Mouse (Mus musculus) testis, adult 2 months (tissue): Measurements from ENCODE around the gene Tpk1. TPM values are rescaled to one million over a fixed set of nuclear protein-coding genes. Genes with fewer than 3 reads are reported as not detected.

Experiments used
- H3K27ac ChIP-seq: fragments of 200-500 bp; 2 replicates; pipeline ENCODE4 v1.5.1; 2012; ENCODE audit warnings: low read depth, low read length; ENCODE audit not compliant: control insufficient read depth, insufficient read depth
- H3K27me3 ChIP-seq: fragments of 200-500 bp; 2 replicates; pipeline ENCODE4 v1.6.1; 2012; ENCODE audit warnings: mild to moderate bottlenecking, low read length, moderate library complexity; ENCODE audit not compliant: control insufficient read depth, insufficient read depth
- H3K36me3 ChIP-seq: fragments of 200-500 bp; 2 replicates; pipeline ENCODE4 v1.6.1; 2012; ENCODE audit warnings: mild to moderate bottlenecking, low read length; ENCODE audit not compliant: control insufficient read depth, insufficient read depth
- H3K4me1 ChIP-seq: fragments of 200-500 bp; 2 replicates; pipeline ENCODE4 v1.6.1; 2012; ENCODE audit warnings: low read length; ENCODE audit not compliant: control insufficient read depth, insufficient read depth
- H3K4me3 ChIP-seq: fragments of 200-500 bp; 2 replicates; pipeline ENCODE4 v1.5.1; 2012; ENCODE audit warnings: low read depth, mild to moderate bottlenecking, low read length, moderate library complexity, mixed read lengths; ENCODE audit not compliant: control insufficient read depth
- CTCF ChIP-seq: fragments of 200-500 bp; IDR thresholded peaks from 2 replicates; pipeline ENCODE4 v1.5.1; 2012; ENCODE audit warnings: low read depth, mild to moderate bottlenecking, inconsistent platforms, low read length, moderate library complexity; ENCODE audit not compliant: control insufficient read depth, insufficient read depth, insufficient replicate concordance
- POLR2A ChIP-seq: fragments of 200-500 bp; IDR thresholded peaks from 2 replicates; pipeline ENCODE4 v1.6.1; 2012; ENCODE audit warnings: low read depth, mild to moderate bottlenecking, inconsistent platforms, low read length, moderate library complexity; ENCODE audit not compliant: control insufficient read depth
- polyA plus RNA-seq: library from polyadenylated mRNA; depleted of rRNA; stranded (reverse); fragments of >200 nt; gene quantifications from 2 replicates; pipeline ENCODE4 v1.2.3, GENCODE M21; 2012

Gene Tpk1
- polyA plus RNA-seq, 1 experiment, result 1.7 TPM

DNA sequence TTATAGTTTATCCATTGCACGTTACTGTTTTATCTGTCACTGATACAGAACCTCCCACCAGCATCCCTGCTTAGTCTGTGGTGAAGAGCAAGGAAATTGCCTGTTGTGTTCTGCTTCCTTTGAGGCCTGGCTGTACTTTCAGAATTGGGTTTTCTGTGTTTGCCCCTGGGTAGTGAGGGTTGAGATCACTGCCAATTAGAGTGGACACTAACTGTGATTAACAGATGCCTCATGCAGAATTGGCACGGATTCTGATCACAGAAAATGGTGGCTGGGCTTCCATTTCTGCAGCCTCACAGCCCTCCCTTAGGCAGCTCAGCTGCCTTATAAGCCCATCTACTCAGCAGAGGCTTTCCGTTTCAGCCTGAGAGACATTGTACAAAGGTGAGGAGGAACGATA lies 332.6 kb downstream of the Tpk1 start:
- Histone ChIP-seq H3K36me3 (no peaks in the 10 kb centered on the region), H3K4me3 (no peak overlapping the region), H3K27ac (no peak overlapping the region), H3K27me3 (no peaks in the 10 kb centered on the region), H3K4me1 (no peaks in the 10 kb centered on the region)
- TF ChIP-seq POLR2A, result no peak
- no peak for TF ChIP-seq CTCF

DNA sequence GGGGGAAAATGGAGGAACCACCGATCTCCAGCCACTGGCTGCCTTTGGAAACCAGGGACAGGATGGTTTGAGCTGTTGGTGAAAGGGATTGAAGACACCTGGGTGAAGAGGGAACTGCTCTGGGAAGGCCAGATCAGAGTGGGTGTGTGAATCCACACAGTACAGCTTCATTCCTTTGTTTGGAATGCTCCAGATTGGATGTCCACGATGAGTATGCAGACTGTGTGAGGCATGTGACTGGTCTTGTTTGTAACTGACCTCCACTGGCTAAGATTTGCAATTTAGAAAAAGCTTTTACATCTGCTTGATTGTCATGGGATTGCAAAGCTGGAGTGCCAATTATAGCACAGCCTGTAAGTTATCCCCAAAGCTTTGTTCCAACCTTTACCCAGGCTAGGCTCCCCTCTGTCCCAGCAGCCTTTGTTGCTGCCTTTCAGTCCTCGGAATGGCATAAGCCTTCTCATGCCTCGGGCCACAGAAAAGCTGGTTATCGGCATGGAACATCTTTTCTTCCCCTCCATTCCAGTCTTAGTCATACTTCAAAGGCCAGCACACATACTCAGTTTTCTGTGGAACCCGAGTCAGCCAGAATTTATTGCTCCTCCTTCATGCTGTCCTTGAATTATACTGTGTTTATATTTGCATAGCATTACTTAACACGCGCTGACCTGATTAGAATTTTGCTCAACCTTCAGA lies 353.0 kb downstream of the Tpk1 start:
- H3K27ac ChIP-seq, result no peak overlapping the region
- H3K27me3 ChIP-seq, result no peaks in the 10 kb centered on the region
- no peak overlapping the region for H3K4me3 ChIP-seq
- TF ChIP-seq CTCF (no peak), POLR2A (no peak)
- H3K36me3 ChIP-seq, result no peaks in the 10 kb centered on the region
- peaks cover 8% of the 10 kb centered on the region for H3K4me1 ChIP-seq

- Histone ChIP-seq H3K4me3 (no peak overlapping the region), H3K27ac (no peak overlapping the region), H3K36me3 (no peaks in the 10 kb centered on the region), H3K27me3 (no peaks in the 10 kb centered on the region), H3K4me1 (peaks cover 8% of the 10 kb centered on the region)
- TF ChIP-seq POLR2A (no peak), CTCF (no peak)
These were observed 353.5 kb downstream of the Tpk1 start for GRCm38 (mm10) chr6:43312546-43312945.

- peaks cover 8% of the 10 kb centered on the region for H3K4me1 ChIP-seq
- no peaks in the 10 kb centered on the region for H3K27me3 ChIP-seq
- no peak for TF ChIP-seq CTCF
- no peak overlapping the region for H3K4me3 ChIP-seq
- H3K27ac ChIP-seq, result no peak overlapping the region
- H3K36me3 ChIP-seq, result no peaks in the 10 kb centered on the region
These were observed 356.0 kb downstream of the Tpk1 start for GRCm38 (mm10) chr6:43310071-43310470.

DNA sequence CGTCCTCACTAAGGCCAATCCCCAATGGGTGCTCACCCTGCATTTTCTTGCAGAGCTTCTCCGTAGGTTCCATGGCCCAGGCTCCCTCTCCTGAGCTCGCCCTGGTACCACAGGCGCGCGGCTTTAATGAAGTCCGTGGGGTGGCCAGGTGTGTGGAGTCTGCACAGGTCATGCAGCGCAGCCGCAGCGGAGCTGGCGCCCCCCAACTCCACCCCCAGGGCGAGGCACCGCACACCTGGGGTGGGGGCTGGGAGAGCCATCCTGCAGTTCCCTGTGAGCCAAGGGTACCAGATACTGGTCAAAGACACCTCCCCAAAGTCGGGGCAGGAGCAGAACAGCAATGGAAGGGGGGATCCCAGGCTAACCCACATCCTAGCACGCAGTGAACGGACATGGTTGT lies 356.6 kb downstream of the Tpk1 start, which contains the start of gene Nobox:
Gene Nobox (minus strand): TSS at position 101 of the 400 bp plus-strand sequence.
- peak within 1 kb of the TSS; percentile 25 for H3K4me3 ChIP-seq
- H3K4me1 ChIP-seq, result peaks cover 8% of the 10 kb centered on the region
- no peak within 1 kb of the TSS for H3K27ac ChIP-seq

GRCm38 (mm10) chr6:43297508-43297850 lies 368.6 kb downstream of the Tpk1 start:
- no peaks in the 10 kb centered on the region for H3K36me3 ChIP-seq
- H3K27me3 ChIP-seq, result no peaks in the 10 kb centered on the region
- H3K27ac ChIP-seq, result no peak overlapping the region
- H3K4me3 ChIP-seq, result no peak overlapping the region
- TF ChIP-seq CTCF, result no peak
- TF ChIP-seq POLR2A, result no peak
- H3K4me1 ChIP-seq, result peaks cover 4% of the 10 kb centered on the region

More for the DNA sequence above, 356.6 kb downstream of the Tpk1 start, which contains the start of gene Nobox:
- H3K36me3 ChIP-seq, result no peaks in the 10 kb centered on the region
- no peak for TF ChIP-seq CTCF
- no peak for TF ChIP-seq POLR2A
- H3K27me3 ChIP-seq, result no peaks in the 10 kb centered on the region

DNA sequence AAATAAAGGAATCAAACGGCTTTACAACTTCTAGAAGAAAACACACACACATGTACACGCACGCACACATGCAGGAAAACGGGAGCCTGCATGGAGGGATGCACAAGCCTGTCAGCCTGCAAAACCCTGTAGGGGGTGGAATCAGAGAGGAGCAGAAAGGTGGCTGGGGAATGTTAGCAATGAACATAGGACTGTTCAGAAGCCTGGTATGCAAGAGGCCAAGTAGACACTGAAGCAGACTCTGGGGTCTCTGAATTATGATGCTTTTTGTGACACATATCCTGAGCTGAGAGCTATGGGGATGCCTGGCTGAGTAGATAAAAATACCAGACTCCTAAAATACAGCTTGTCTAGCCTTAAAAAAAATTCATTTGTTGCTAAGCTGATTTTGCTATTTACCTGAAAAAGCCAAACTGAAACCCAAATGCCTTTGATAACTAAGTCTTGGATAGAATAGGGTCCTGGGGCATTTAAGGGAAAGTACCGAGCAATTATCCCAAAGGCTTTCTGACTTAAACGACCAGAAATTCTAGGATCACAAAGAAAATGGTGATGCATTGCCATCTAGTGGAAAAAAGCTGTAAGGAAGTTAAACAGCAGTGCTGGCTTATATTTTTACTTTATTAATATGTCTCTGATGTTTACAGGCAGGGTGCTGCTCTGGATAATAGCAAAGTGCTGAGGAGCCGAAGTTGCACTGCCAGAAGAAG lies 369.1 kb downstream of the Tpk1 start:
- Histone ChIP-seq H3K27me3 (no peaks in the 10 kb centered on the region), H3K27ac (no peak overlapping the region), H3K36me3 (no peaks in the 10 kb centered on the region), H3K4me1 (peaks cover 4% of the 10 kb centered on the region), H3K4me3 (no peak overlapping the region)
- no peak for TF ChIP-seq CTCF

GRCm38 (mm10) chr6:43295908-43296307 lies 370.2 kb downstream of the Tpk1 start:
- Histone ChIP-seq H3K4me3 (no peak overlapping the region), H3K27ac (peak overlapping the region; percentile 49; the same call in 1 of the 2 replicates), H3K4me1 (peaks cover 4% of the 10 kb centered on the region), H3K27me3 (no peaks in the 10 kb centered on the region), H3K36me3 (no peaks in the 10 kb centered on the region)
- TF ChIP-seq POLR2A (no peak), CTCF (no peak)
